Mouse (Mus musculus) myocyte (in vitro differentiated cells): ENCODE data around the gene Itga10. TPM values are rescaled to one million over a fixed set of nuclear protein-coding genes. Genes with fewer than 3 reads are reported as not detected.
A peak's percentile ranks its signal among the peaks of the same experiment; 100 is the strongest.

Experiments
- H3K27me3 ChIP-seq: one replicate; pipeline ENCODE4 v1.6.1; 2011; ENCODE audit not compliant: control insufficient read depth, insufficient read depth, insufficient read length
- H3K36me3 ChIP-seq: one replicate; pipeline ENCODE4 v1.6.1; 2011; ENCODE audit not compliant: control insufficient read depth, insufficient read depth
- H3K4me2 ChIP-seq: one replicate; pipeline ENCODE4 v1.6.1; 2011; ENCODE audit warnings: low read depth, control low read depth
- H3K4me3 ChIP-seq: one replicate; pipeline ENCODE4 v1.5.1; 2011; ENCODE audit warnings: mild to moderate bottlenecking, control low read depth, moderate library complexity
- H3K79me2 ChIP-seq: one replicate; pipeline ENCODE4 v1.6.1; 2011; ENCODE audit not compliant: control insufficient read depth, insufficient read depth
- H3ac ChIP-seq: one replicate; pipeline ENCODE4 v1.6.1; 2011; ENCODE audit not compliant: control insufficient read depth, insufficient read length
- CEBPB ChIP-seq: IDR thresholded peaks from 2 replicates; pipeline ENCODE4 v1.6.1; 2011; ENCODE audit warnings: mild to moderate bottlenecking, moderate library complexity; ENCODE audit not compliant: poor library complexity, insufficient read depth, severe bottlenecking
- E2F4 ChIP-seq: IDR thresholded peaks from one replicate; pipeline ENCODE4 v1.6.1; 2011; ENCODE audit warnings: mild to moderate bottlenecking, control low read depth, moderate library complexity; ENCODE audit not compliant: insufficient read depth
- MAX ChIP-seq: IDR thresholded peaks from one replicate; pipeline ENCODE4 v1.6.1; 2011; ENCODE audit warnings: low read depth, mild to moderate bottlenecking, control low read depth
- MYOD1 ChIP-seq, 3 experiments: IDR thresholded peaks; one replicate each; pipeline ENCODE4 v1.6.1; 2011; ENCODE audit warnings: control low read depth in 2 of 3, low read depth in 2 of 3, mild to moderate bottlenecking in 2 of 3, moderate library complexity in 1 of 3; ENCODE audit not compliant: insufficient read length in 2 of 3, control insufficient read depth in 1 of 3
- MYOG ChIP-seq, 3 experiments: IDR thresholded peaks; one replicate each; pipeline ENCODE4 v1.6.1; 2011; ENCODE audit warnings: control low read depth in 2 of 3, low read depth in 2 of 3, mild to moderate bottlenecking in 2 of 3; ENCODE audit not compliant: insufficient read length in 2 of 3, control insufficient read depth in 1 of 3, insufficient read depth in 1 of 3
- POLR2A ChIP-seq: IDR thresholded peaks from one replicate; pipeline ENCODE4 v1.6.1; 2011; ENCODE audit warnings: low read depth, mild to moderate bottlenecking, control low read depth, moderate library complexity; ENCODE audit not compliant: insufficient read length
- POLR2AphosphoS2 ChIP-seq: IDR thresholded peaks from one replicate; pipeline ENCODE4 v1.6.1; 2011; ENCODE audit warnings: low read depth, control low read depth; ENCODE audit not compliant: insufficient read length
- REST ChIP-seq: IDR thresholded peaks from one replicate; pipeline ENCODE4 v1.6.1; 2011; ENCODE audit warnings: mild to moderate bottlenecking, control low read depth, moderate library complexity; ENCODE audit not compliant: insufficient read depth, insufficient read length
- SRF ChIP-seq: IDR thresholded peaks from one replicate; pipeline ENCODE4 v1.6.1; 2011; ENCODE audit warnings: low read depth; ENCODE audit not compliant: control insufficient read depth, insufficient read length
- TCF12 ChIP-seq: IDR thresholded peaks from one replicate; pipeline ENCODE4 v1.6.1; 2011; ENCODE audit warnings: mild to moderate bottlenecking, control low read depth; ENCODE audit not compliant: poor library complexity, insufficient read depth, severe bottlenecking
- TCF3 ChIP-seq: IDR thresholded peaks from one replicate; pipeline ENCODE4 v1.6.1; 2011; ENCODE audit warnings: low read depth, control low read depth; ENCODE audit not compliant: insufficient read length
- USF1 ChIP-seq: IDR thresholded peaks from one replicate; pipeline ENCODE4 v1.6.1; 2011; ENCODE audit warnings: low read depth, mild to moderate bottlenecking, control low read depth, moderate library complexity
- polyA plus RNA-seq: library from polyadenylated mRNA; unstranded; fragments of >200 nt; fragmentation: generic; extraction: Trizol; gene quantifications from one replicate; pipeline ENCODE4 v1.2.1, GENCODE M21; 2012; ENCODE audit warnings: missing spikeins

The Itga10 gene
- polyA plus RNA-seq, 1 experiment: 1.9 TPM

GRCm38 (mm10) chr3:96671519-96671918, 26.1 kb downstream of the Itga10 start:
- no peak overlapping the region for H3K4me2 ChIP-seq
- H3K27me3 ChIP-seq: no peaks in the 10 kb centered on the region
- H3ac ChIP-seq: no peak overlapping the region
- TF ChIP-seq SRF: no peak
- no peak for TF ChIP-seq REST
- no peak for TF ChIP-seq MYOG (IDR thresholded peaks at IDR 0.05; ENCODE audit: control insufficient read depth in 1 of 3, insufficient read depth in 1 of 3, insufficient read length in 2 of 3, low read depth in 2 of 3)
- no peak for TF ChIP-seq E2F4
- TF ChIP-seq CEBPB: no peak
- no peak for TF ChIP-seq TCF3
- no peak for TF ChIP-seq POLR2A
- no peak for TF ChIP-seq USF1
- TF ChIP-seq TCF12: no peak
- no peak for TF ChIP-seq POLR2AphosphoS2
- no peak for TF ChIP-seq MYOD1 (IDR thresholded peaks at IDR 0.05; ENCODE audit: control insufficient read depth in 1 of 3, insufficient read length in 2 of 3, low read depth in 2 of 3)
- no peak for TF ChIP-seq MAX
- H3K4me3 ChIP-seq: no peak overlapping the region
- H3K36me3 ChIP-seq: no peaks in the 10 kb centered on the region
- H3K79me2 ChIP-seq: no peaks in the 10 kb centered on the region

GRCm38 (mm10) chr3:96673514-96673913, 28.1 kb downstream of the Itga10 start:
- Histone ChIP-seq H3K36me3 (no peaks in the 10 kb centered on the region), H3K4me2 (no peak overlapping the region), H3K27me3 (no peaks in the 10 kb centered on the region), H3K4me3 (no peak overlapping the region), H3ac (no peak overlapping the region), H3K79me2 (no peaks in the 10 kb centered on the region)
- TF ChIP-seq SRF (no peak), E2F4 (no peak), TCF12 (no peak), POLR2A (no peak), MYOD1 (IDR thresholded peaks at IDR 0.05; ENCODE audit: control insufficient read depth in 1 of 3, insufficient read length in 2 of 3, low read depth in 2 of 3) (no peak), REST (no peak), TCF3 (no peak), USF1 (no peak), CEBPB (no peak), POLR2AphosphoS2 (no peak), MYOG (IDR thresholded peaks at IDR 0.05; ENCODE audit: control insufficient read depth in 1 of 3, insufficient read depth in 1 of 3, insufficient read length in 2 of 3, low read depth in 2 of 3) (no peak), MAX (no peak)

DNA sequence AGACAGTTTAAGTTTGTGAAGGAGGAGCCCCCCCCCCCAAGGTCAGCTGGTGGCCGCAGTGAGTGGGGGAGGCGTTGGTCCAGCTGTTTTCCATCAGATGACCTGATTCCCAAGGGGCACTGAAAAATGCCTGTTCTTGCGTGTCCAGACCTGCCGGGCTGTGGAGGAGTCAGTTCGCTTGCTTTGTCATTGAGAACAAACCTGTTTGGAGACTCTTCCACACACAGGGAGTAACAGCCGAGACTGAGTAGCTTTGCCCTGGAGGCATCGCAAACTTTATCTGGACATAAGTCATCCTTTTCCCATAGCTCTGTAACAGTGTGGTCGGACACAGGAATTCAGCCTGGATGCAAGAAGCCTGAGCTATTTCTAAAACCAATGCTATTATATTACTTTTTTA, 29.1 kb downstream of the Itga10 start:
- Histone ChIP-seq H3K36me3 (no peaks in the 10 kb centered on the region), H3K27me3 (no peaks in the 10 kb centered on the region), H3ac (no peak overlapping the region), H3K79me2 (no peaks in the 10 kb centered on the region), H3K4me3 (no peak overlapping the region), H3K4me2 (peak overlapping the region; percentile 24)
- TF ChIP-seq POLR2A (no peak), MYOG (IDR thresholded peaks at IDR 0.05; ENCODE audit: control insufficient read depth in 1 of 3, insufficient read depth in 1 of 3, insufficient read length in 2 of 3, low read depth in 2 of 3) (peak in 1 of 3 experiments; percentile 14), MYOD1 (IDR thresholded peaks at IDR 0.05; ENCODE audit: control insufficient read depth in 1 of 3, insufficient read length in 2 of 3, low read depth in 2 of 3) (peak in 2 of 3 experiments; percentile 24 to 33)

- no peak overlapping the region for H3K4me2 ChIP-seq
These were observed 29.8 kb downstream of the Itga10 start for GRCm38 (mm10) chr3:96675171-96675570.

GRCm38 (mm10) chr3:96675690-96676089, 30.3 kb downstream of the Itga10 start:
- Histone ChIP-seq H3K4me2 (no peak overlapping the region), H3ac (no peak overlapping the region), H3K36me3 (no peaks in the 10 kb centered on the region), H3K79me2 (no peaks in the 10 kb centered on the region), H3K4me3 (no peak overlapping the region), H3K27me3 (no peaks in the 10 kb centered on the region)
- peak in 1 of 3 experiments; percentile 24 for TF ChIP-seq MYOG (IDR thresholded peaks at IDR 0.05; ENCODE audit: control insufficient read depth in 1 of 3, insufficient read depth in 1 of 3, insufficient read length in 2 of 3, low read depth in 2 of 3)
- no peak for TF ChIP-seq POLR2A

More at GRCm38 (mm10) chr3:96675171-96675570, 29.8 kb downstream of the Itga10 start:
- TF ChIP-seq SRF: no peak
- no peak for TF ChIP-seq CEBPB
- no peak for TF ChIP-seq TCF12
- TF ChIP-seq MYOD1 (IDR thresholded peaks at IDR 0.05; ENCODE audit: control insufficient read depth in 1 of 3, insufficient read length in 2 of 3, low read depth in 2 of 3): no peak
- TF ChIP-seq POLR2AphosphoS2: no peak
- TF ChIP-seq MYOG (IDR thresholded peaks at IDR 0.05; ENCODE audit: control insufficient read depth in 1 of 3, insufficient read depth in 1 of 3, insufficient read length in 2 of 3, low read depth in 2 of 3): no peak
- no peak for TF ChIP-seq E2F4
- no peak for TF ChIP-seq USF1
- no peak for TF ChIP-seq POLR2A
- no peak for TF ChIP-seq TCF3
- Histone ChIP-seq H3K36me3 (no peaks in the 10 kb centered on the region), H3K79me2 (no peaks in the 10 kb centered on the region), H3K4me3 (no peak overlapping the region), H3ac (no peak overlapping the region), H3K27me3 (no peaks in the 10 kb centered on the region)
